Mouse (Mus musculus) embryonic fibroblast, embryonic 13.5 days (primary cell): ENCODE results near the gene Tnfrsf18. TPM values are rescaled to one million over a fixed set of nuclear protein-coding genes. Genes with fewer than 3 reads are reported as not detected.

Source experiments
- H3K27ac ChIP-seq: 2 replicates; pipeline ENCODE4 v1.5.1; 2012; ENCODE audit warnings: low read length, control low read depth, inconsistent platforms; ENCODE audit not compliant: insufficient read depth
- H3K4me1 ChIP-seq: 2 replicates; pipeline ENCODE4 v1.6.1; 2011; ENCODE audit warnings: low read length; ENCODE audit not compliant: control insufficient read depth, insufficient read depth
- H3K4me3 ChIP-seq: 2 replicates; pipeline ENCODE4 v1.5.1; 2011; ENCODE audit warnings: mild to moderate bottlenecking, control low read depth, low read length; ENCODE audit not compliant: insufficient read depth
- CTCF ChIP-seq: IDR thresholded peaks from 2 replicates; pipeline ENCODE4 v1.5.1; 2011; ENCODE audit warnings: mild to moderate bottlenecking, control low read depth, low read length, moderate library complexity, borderline replicate concordance; ENCODE audit not compliant: insufficient read depth
- POLR2A ChIP-seq: IDR thresholded peaks from 2 replicates; pipeline ENCODE4 v1.6.1; 2011; ENCODE audit warnings: low read depth, mild to moderate bottlenecking, control low read depth, low read length, moderate library complexity
- polyA plus RNA-seq: library from polyadenylated mRNA; stranded (reverse); fragments of >200 nt; gene quantifications from 2 replicates; pipeline ENCODE4 v1.2.4, GENCODE M21; 2011; ENCODE audit warnings: low read depth; ENCODE audit not compliant: missing spikeins, insufficient read length

The Tnfrsf18 gene
- polyA plus RNA-seq, 1 experiment, result not detected

GRCm38 (mm10) chr4:156070276-156070675, 44.3 kb downstream of the Tnfrsf18 start:
- no peak overlapping the region for H3K27ac ChIP-seq
- no peaks in the 10 kb centered on the region for H3K4me1 ChIP-seq
- TF ChIP-seq POLR2A, result no peak
- H3K4me3 ChIP-seq, result no peak overlapping the region

- Histone ChIP-seq H3K27ac (no peak overlapping the region), H3K4me3 (no peak overlapping the region), H3K4me1 (no peaks in the 10 kb centered on the region)
- TF ChIP-seq POLR2A, result no peak
- TF ChIP-seq CTCF, result no peak
These were observed 44.8 kb downstream of the Tnfrsf18 start for GRCm38 (mm10) chr4:156070716-156071115.

DNA sequence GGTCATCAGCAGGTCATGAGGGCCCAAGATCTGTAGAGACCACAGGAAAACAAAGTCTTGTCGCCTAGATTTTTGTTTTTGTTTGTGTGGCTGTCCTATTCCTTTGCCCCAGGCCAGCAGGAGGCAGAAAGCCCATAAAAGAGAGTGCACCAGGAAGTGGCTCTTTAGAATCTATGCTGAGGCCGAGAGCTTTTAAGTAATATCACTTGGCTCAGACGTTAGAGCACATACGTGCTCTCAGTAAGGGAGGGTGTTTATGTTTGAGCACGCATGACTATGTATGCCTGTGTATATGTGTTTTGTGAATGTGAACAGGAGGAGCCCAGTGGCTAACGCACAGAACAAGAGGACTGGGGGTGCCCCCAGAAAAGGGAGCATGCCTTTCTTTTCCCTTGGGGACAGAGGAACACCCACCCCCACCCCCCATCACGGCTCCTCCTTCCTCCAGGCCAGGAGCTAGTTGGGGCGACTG, 51.0 kb downstream of the Tnfrsf18 start:
- no peak for TF ChIP-seq POLR2A
- no peak for TF ChIP-seq CTCF
- Histone ChIP-seq H3K4me1 (no peaks in the 10 kb centered on the region), H3K4me3 (no peak overlapping the region), H3K27ac (no peak overlapping the region)

DNA sequence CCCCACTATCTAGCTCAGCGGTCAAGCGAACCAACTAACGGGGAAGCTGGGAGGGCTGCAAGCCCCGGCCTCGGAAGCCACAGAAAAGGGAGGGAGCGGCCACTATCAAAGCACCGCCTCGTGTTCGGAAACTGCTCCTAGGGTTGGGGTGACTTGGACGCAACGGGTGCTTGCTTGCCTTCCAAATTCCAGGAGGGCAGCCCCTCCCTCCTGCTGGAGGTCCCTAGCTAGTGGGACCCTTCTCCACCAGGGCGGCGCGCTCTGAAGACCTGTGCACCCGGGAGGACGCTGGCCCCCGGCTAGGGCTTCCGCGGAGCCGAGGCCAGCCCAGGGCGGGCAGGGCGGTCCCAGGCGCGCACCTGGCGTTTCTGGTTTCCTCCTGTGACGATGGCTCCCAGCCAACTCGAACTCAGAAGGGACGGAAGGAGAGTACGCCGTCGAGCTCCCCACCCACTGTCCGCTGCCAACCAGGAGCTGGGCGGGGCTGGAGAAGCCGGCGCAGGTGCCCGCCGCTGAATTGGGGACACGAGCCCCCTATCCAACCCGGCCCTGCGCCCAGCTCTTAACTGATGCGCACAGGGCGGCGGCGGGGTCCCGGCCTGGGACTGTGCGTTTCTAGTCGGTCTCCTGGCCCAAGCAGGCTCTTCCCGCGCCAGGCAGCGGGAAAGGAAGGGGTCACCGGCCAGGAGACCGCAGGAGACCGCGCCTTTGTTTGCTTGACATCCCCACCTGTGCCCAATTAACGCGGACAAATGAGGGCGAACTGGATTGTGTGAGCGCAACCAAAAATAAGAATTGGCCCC, 51.7 kb downstream of the Tnfrsf18 start:
- Histone ChIP-seq H3K4me1 (no peaks in the 10 kb centered on the region), H3K27ac (no peak overlapping the region), H3K4me3 (peak overlapping the region; percentile 10; the same call in 1 of the 2 replicates)
- TF ChIP-seq POLR2A (no peak), CTCF (no peak)

Other genes starting within 250 kb of the Tnfrsf18 start
- 0.25 and 0.52 TPM in 2 replicates for gene Tmem88b, start 240.3 kb upstream of the Tnfrsf18 start, polyA plus RNA-seq
- not detected in 2 replicates for gene Ankrd65, start 235.7 kb upstream of the Tnfrsf18 start, polyA plus RNA-seq
- 115 and 129 TPM in 2 replicates for gene Mrpl20, start 223.3 kb upstream of the Tnfrsf18 start, polyA plus RNA-seq
- 74.3 and 91.9 TPM in 2 replicates for gene Ccnl2, start 213.7 kb upstream of the Tnfrsf18 start, polyA plus RNA-seq
- gene Aurkaip1, start 194.9 kb upstream of the Tnfrsf18 start, polyA plus RNA-seq, result 73.1 and 74.4 TPM in 2 replicates
- 441 and 484 TPM in 2 replicates for gene Mxra8, start 186.5 kb upstream of the Tnfrsf18 start, polyA plus RNA-seq
- 38.5 and 41.4 TPM in 2 replicates for gene Dvl1, start 178.8 kb upstream of the Tnfrsf18 start, polyA plus RNA-seq
- gene Tas1r3, start 162.8 kb upstream of the Tnfrsf18 start, polyA plus RNA-seq, result 0.14 TPM in 1 of 2 replicates, not detected in the other
- gene Cptp, start 156.7 kb upstream of the Tnfrsf18 start, polyA plus RNA-seq, result 17.4 and 21.5 TPM in 2 replicates
- 33.2 and 40.0 TPM in 2 replicates for gene Ints11, start 156.6 kb upstream of the Tnfrsf18 start, polyA plus RNA-seq
- 23.2 and 27.1 TPM in 2 replicates for gene Pusl1, start 134.4 kb upstream of the Tnfrsf18 start, polyA plus RNA-seq
- 18.1 and 25.7 TPM in 2 replicates for gene Acap3, start 134.3 kb upstream of the Tnfrsf18 start, polyA plus RNA-seq
- gene Ube2j2, start 82.3 kb upstream of the Tnfrsf18 start, polyA plus RNA-seq, result 82.9 and 96.0 TPM in 2 replicates
- gene C1qtnf12, start 63.8 kb upstream of the Tnfrsf18 start, polyA plus RNA-seq, result 25.2 and 31.0 TPM in 2 replicates
- gene B3galt6, start 33.5 kb upstream of the Tnfrsf18 start, polyA plus RNA-seq, result 5.3 and 5.4 TPM in 2 replicates
- 172 and 187 TPM in 2 replicates for gene Sdf4, start 33.3 kb upstream of the Tnfrsf18 start, polyA plus RNA-seq
- 1.8 and 2.8 TPM in 2 replicates for gene Tnfrsf4, start 12.3 kb upstream of the Tnfrsf18 start, polyA plus RNA-seq
- not detected in 2 replicates for gene Ttll10, start 33.2 kb downstream of the Tnfrsf18 start, polyA plus RNA-seq
- 15.0 and 22.1 TPM in 2 replicates for gene 9430015G10Rik, start 83.8 kb downstream of the Tnfrsf18 start, polyA plus RNA-seq
- gene Rnf223, start 104.3 kb downstream of the Tnfrsf18 start, polyA plus RNA-seq, result not detected in 2 replicates
- gene Agrn, start 171.3 kb downstream of the Tnfrsf18 start, polyA plus RNA-seq, result 102 and 110 TPM in 2 replicates
- 71.0 and 85.7 TPM in 2 replicates for gene Isg15, start 174.7 kb downstream of the Tnfrsf18 start, polyA plus RNA-seq
- 2.9 and 3.6 TPM in 2 replicates for gene AW011738, start 177.1 kb downstream of the Tnfrsf18 start, polyA plus RNA-seq
- 0.12 TPM in 1 of 2 replicates, not detected in the other for gene Perm1, start 189.7 kb downstream of the Tnfrsf18 start, polyA plus RNA-seq
- 20.4 and 20.5 TPM in 2 replicates for gene Plekhn1, start 208.7 kb downstream of the Tnfrsf18 start, polyA plus RNA-seq
- 64.6 and 66.1 TPM in 2 replicates for gene Noc2l, start 209.8 kb downstream of the Tnfrsf18 start, polyA plus RNA-seq
- not detected in 2 replicates for gene Samd11, start 229.5 kb downstream of the Tnfrsf18 start, polyA plus RNA-seq